Mouse (Mus musculus) spleen, adult 2 months (tissue): Measurements from ENCODE around the gene Icmt. TPM values are rescaled to one million over a fixed set of nuclear protein-coding genes. Genes with fewer than 3 reads are reported as not detected.
A peak's percentile ranks its signal among the peaks of the same experiment; 100 is the strongest.

Experiments
- DNase-seq, 2 experiments: peaks; one replicate each; pipeline versions ENCODE4 v3.0.0 to v3.0.0-alpha.2; 2012 to 2021; ENCODE audit warnings: low spot score in 2 of 2, low read depth in 1 of 2
- H3K27ac ChIP-seq: fragments of 200-500 bp; 2 replicates; pipeline ENCODE4 v1.5.1; 2012; ENCODE audit warnings: low read length, inconsistent platforms; ENCODE audit not compliant: insufficient read depth
- H3K27me3 ChIP-seq: fragments of 200-500 bp; 2 replicates; pipeline ENCODE4 v1.6.1; 2012; ENCODE audit warnings: mild to moderate bottlenecking, moderate library complexity, low read length, inconsistent platforms; ENCODE audit not compliant: control insufficient read depth, insufficient read depth
- H3K36me3 ChIP-seq: fragments of 200-500 bp; 2 replicates; pipeline ENCODE4 v1.6.1; 2012; ENCODE audit warnings: mild to moderate bottlenecking, low read length, inconsistent platforms; ENCODE audit not compliant: control insufficient read depth, insufficient read depth
- H3K4me1 ChIP-seq: fragments of 200-500 bp; 2 replicates; pipeline ENCODE4 v1.6.1; 2011; ENCODE audit warnings: inconsistent platforms; ENCODE audit not compliant: control insufficient read depth, insufficient read depth, insufficient read length
- H3K4me3 ChIP-seq: fragments of 200-500 bp; 2 replicates; pipeline ENCODE4 v1.5.1; 2011; ENCODE audit warnings: mild to moderate bottlenecking, inconsistent platforms; ENCODE audit not compliant: insufficient read depth, insufficient read length; ENCODE audit errors: extremely low read depth
- CTCF ChIP-seq: fragments of 200-500 bp; IDR thresholded peaks from 2 replicates; pipeline ENCODE4 v1.5.1; 2011; ENCODE audit warnings: mild to moderate bottlenecking, inconsistent platforms; ENCODE audit not compliant: insufficient read depth, insufficient read length, insufficient replicate concordance; ENCODE audit errors: extremely low read depth
- POLR2A ChIP-seq: fragments of 200-500 bp; IDR thresholded peaks from 2 replicates; pipeline ENCODE4 v1.6.1; 2011; ENCODE audit warnings: low read depth, low read length, inconsistent platforms
- WGBS: fragments of 180-500 bp; shearing (Covaris S2); methylation state at CpG from one replicate; pipeline ENCODE4 v1.1.7; 2018; 5-methylcytosine and 5-hydroxymethylcytosine counted together
- polyA plus RNA-seq: library from polyadenylated mRNA; depleted of rRNA; stranded (reverse); fragments of >200 nt; gene quantifications from 2 replicates; pipeline ENCODE4 v1.2.3, GENCODE M21; 2012; rRNA removed

Icmt gene
- 16.2 and 19.3 TPM in 2 replicates for polyA plus RNA-seq

DNA sequence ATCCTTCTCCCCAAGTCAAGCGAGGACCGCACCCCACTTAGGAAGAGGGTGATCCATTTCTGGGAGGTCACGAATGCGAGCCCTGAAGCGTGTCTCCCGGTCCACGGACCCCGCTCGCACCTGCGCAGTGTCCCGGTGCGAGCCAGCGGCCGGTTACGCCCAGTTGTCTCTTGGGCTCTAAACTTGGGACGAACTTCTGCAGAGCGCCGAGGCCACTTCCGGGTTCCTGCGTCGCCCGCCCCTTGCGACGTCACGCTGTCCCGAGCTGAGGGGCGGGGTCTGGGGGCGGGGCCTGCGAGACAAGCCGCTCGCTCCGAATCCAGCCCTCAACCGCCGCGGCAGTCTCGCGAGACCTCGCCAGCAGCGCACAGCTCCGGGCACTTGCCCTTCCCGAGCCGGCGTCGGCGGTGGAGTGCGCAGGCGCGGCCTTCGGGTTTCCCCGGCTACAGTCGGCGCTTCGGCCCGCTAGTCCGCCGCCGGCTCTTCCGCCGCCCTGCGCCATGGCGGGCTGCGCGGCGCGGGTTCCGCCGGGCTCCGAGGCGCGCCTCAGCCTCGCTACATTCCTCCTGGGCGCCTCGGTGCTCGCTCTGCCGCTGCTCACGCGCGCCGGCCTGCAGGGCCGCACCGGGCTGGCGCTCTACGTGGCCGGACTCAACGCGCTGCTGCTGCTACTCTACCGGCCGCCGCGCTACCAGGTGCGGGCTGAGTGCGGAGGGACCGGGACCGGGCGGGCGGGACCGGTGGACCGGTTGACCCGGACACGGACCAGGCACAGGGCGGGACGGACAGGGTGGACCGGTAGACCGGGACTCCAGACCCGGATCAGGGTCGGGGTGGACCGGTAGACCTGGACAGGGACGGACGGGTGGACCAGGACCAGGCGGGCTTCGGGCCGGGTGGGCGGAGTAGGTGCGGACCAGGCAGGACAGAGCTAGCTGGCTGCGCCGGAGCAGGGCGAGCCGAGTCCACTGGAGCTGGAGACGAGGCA, at the start of gene Icmt:
Gene Icmt, plus strand, starts transcription at position 354 of the 988 bp plus-strand sequence.
- Histone ChIP-seq H3K4me3 (peak within 1 kb of the TSS; percentile 89), H3K36me3 (peaks cover 4% of the 10 kb centered on the region; the same call in 1 of the 2 replicates), H3K4me1 (peaks cover 10% of the 10 kb centered on the region), H3K27me3 (0 out of 2 replicates have a peak, but pooled peaks cover 2% of the 10 kb centered on the region), H3K27ac (peak within 1 kb of the TSS; percentile 86)
- DNase-seq = peak; percentile 97 to 100
- under 1% methylated on average over 118 of the region's 119 CpGs for WGBS
- TF ChIP-seq POLR2A = peak; percentile 87
- TF ChIP-seq CTCF = no peak

DNA sequence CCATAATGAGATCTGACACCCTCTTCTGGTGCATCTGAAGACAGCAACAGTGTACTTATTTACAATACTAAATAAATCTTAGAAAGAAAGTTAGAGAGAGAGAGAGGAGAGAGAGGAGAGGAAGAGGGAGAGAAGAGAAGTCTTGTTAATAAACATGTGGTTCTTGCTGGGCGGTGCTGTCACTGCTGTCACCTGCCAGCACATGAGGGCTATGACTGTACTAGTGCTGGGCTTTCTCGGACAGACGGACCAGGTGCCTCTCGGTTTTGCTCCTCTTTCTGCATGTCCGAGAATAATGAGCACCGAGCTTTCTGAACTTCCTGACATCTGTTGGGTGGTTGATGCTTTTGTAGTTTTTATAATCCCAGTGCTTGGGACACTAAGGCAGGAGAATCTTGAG, 46.4 kb upstream of the Icmt start:
- Histone ChIP-seq H3K4me1 (no peaks in the 10 kb centered on the region), H3K27ac (no peak overlapping the region), H3K4me3 (no peak overlapping the region), H3K27me3 (no peaks in the 10 kb centered on the region), H3K36me3 (no peaks in the 10 kb centered on the region)
- WGBS = 91% methylated on average over 6 of the region's 6 CpGs
- no peak for DNase-seq
- no peak for TF ChIP-seq POLR2A
- TF ChIP-seq CTCF = no peak

DNA sequence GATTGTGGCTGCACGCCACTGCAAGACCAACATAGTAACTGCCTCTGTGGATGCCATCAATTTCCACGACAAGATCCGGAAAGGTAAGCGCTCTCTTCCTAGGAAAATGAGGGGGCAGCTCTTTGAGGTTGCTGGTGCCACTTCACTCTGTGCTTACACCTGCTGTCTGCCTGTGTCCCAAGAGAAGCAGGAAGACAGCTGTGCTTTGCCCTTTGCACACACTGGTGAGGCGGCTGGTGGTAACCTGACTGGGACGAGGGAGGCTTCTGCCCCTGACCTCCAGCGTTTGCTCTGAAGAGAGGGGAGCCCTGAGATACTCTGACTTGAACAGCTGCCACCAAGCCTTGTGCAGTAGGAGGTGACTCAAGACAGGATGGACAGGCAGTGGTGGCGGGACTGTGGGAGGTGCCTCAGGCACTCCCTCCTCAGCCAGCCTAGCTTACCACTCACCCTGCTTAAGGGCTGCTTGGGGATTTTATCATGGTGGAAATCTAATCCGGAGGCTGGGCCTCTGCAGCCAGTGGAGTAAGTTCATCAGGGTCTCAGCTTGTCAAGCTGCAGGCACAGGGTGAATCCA, 43.8 kb upstream of the Icmt start:
- DNase-seq = no peak
- H3K27me3 ChIP-seq = no peaks in the 10 kb centered on the region
- no peaks in the 10 kb centered on the region for H3K4me1 ChIP-seq
- no peaks in the 10 kb centered on the region for H3K36me3 ChIP-seq
- no peak overlapping the region for H3K4me3 ChIP-seq
- TF ChIP-seq CTCF = no peak
- no peak for TF ChIP-seq POLR2A
- H3K27ac ChIP-seq = no peak overlapping the region
- 87% methylated on average over 9 of the region's 9 CpGs for WGBS

DNA sequence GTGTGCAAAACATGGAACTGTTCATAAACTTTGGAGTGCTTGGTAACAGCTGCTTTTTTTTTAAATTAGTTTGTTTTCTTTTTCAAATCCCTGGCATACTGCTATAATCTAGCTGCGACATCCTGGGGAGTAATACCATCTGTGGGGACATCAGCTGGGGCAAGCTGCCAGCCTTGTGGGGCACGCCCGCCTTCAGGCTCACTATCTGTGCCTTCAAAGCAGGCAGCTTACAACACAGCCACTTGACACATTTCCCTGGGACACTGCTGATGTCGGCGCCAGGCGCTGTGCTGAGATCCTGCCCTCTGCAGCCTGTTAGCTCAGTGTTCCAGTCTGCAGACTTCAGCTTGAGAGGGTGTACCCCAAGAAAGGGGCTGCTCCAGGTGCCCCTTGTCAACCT, 40.0 kb upstream of the Icmt start:
- no peak for DNase-seq
- TF ChIP-seq CTCF (no peak), POLR2A (no peak)
- Histone ChIP-seq H3K27me3 (no peaks in the 10 kb centered on the region), H3K4me3 (no peak overlapping the region), H3K36me3 (no peaks in the 10 kb centered on the region), H3K4me1 (no peaks in the 10 kb centered on the region), H3K27ac (no peak overlapping the region)
- 68% methylated on average over 6 of the region's 6 CpGs for WGBS

DNA sequence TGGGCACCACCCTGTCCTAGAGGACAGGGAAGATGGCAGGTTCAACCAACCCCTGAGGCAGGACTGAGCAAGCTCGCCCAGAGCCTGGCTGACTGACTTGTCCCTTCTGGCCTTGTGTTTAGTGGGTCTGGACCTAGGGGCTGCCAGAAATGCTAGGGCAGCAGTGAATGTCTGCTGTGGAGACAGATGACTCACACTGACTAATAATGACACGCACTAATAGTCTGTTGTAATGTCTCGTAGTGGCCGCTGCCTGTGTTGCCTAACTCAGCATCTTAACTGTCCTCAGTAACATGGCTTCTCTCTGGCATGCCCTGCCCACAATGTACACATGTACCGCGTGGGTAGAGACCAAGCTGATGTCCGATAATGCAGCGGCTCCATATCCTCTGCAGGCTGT, 36.6 kb upstream of the Icmt start:
- Histone ChIP-seq H3K4me1 (no peaks in the 10 kb centered on the region), H3K36me3 (no peaks in the 10 kb centered on the region), H3K27me3 (no peaks in the 10 kb centered on the region), H3K4me3 (no peak overlapping the region), H3K27ac (no peak overlapping the region)
- no peak for DNase-seq
- TF ChIP-seq CTCF (no peak), POLR2A (no peak)
- WGBS = 90% methylated on average over 8 of the region's 8 CpGs

- WGBS = 75% methylated on average over 9 of the region's 9 CpGs
Observed at GRCm38 (mm10) chr4:152262187-152262586, 34.8 kb upstream of the Icmt start.

DNA sequence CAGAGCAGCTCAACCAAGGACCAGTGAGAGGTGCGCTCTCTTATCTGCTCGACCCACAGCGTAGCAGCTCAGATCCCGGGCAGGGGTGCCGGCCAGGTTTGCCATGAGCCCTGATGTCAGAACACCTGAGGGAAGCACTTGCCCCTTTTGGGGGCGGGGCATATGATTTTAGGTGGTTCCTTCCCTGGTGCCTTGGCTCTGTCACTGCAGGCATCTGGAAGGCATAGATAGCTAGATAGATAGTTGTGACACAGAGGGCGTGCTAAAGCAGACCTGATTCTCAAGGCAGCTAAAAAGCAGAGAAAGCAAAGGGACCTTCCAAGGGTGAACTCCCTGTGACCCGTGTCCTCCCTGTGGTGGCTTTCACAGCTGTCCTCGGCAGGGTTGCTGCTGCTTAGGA, 33.9 kb upstream of the Icmt start:
- no peaks in the 10 kb centered on the region for H3K4me1 ChIP-seq
- no peak for DNase-seq
- TF ChIP-seq CTCF = no peak
- TF ChIP-seq POLR2A = no peak
- 85% methylated on average over 9 of the region's 9 CpGs for WGBS
- H3K27me3 ChIP-seq = no peaks in the 10 kb centered on the region
- H3K4me3 ChIP-seq = no peak overlapping the region
- H3K27ac ChIP-seq = no peak overlapping the region
- no peaks in the 10 kb centered on the region for H3K36me3 ChIP-seq

More at GRCm38 (mm10) chr4:152262187-152262586, 34.8 kb upstream of the Icmt start:
- DNase-seq = no peak
- Histone ChIP-seq H3K4me1 (no peaks in the 10 kb centered on the region), H3K4me3 (no peak overlapping the region), H3K27ac (no peak overlapping the region), H3K27me3 (no peaks in the 10 kb centered on the region), H3K36me3 (no peaks in the 10 kb centered on the region)
- no peak for TF ChIP-seq CTCF
- no peak for TF ChIP-seq POLR2A
